Mouse (Mus musculus) G1E (cell line): ENCODE measurements around the gene Dydc2. TPM values are rescaled to one million over a fixed set of nuclear protein-coding genes. Genes with fewer than 3 reads are reported as not detected.
"Not testable (repeated sequence)": the region's sequence is repeated elsewhere in the genome, so short reads cannot be mapped to it uniquely, and the experiment has no call there.

Source experiments
- ATAC-seq: 2 replicates; pipeline ENCODE4 v1.8.0; 2016; ENCODE audit warnings: mild to moderate bottlenecking; ENCODE audit not compliant: insufficient number of reproducible peaks, poor library complexity, low FRiP score, severe bottlenecking; ENCODE audit errors: extremely low read depth
- DNase-seq: peaks from one replicate; pipeline ENCODE4 v3.0.0; 2012; ENCODE audit warnings: low spot score
- H3K27me3 ChIP-seq: 2 replicates; pipeline ENCODE4 v1.6.1; 2012; ENCODE audit warnings: mild to moderate bottlenecking, low read length, inconsistent platforms; ENCODE audit not compliant: insufficient read depth
- H3K36me3 ChIP-seq: replicated peaks from 2 replicates; pipeline ENCODE3; 2012; ENCODE audit warnings: mild to moderate bottlenecking, inconsistent platforms
- H3K4me1 ChIP-seq: 2 replicates; pipeline ENCODE4 v1.6.1; 2012; ENCODE audit warnings: low read depth, low read length, inconsistent platforms, mixed read lengths; ENCODE audit not compliant: insufficient read depth
- H3K4me3 ChIP-seq: 2 replicates; pipeline ENCODE4 v1.5.1; 2012; ENCODE audit warnings: low read depth, mild to moderate bottlenecking, inconsistent platforms, low read length, moderate library complexity, mixed read lengths
- H3K9me3 ChIP-seq: replicated peaks from 2 replicates; pipeline ENCODE4 v1.6.1; 2012; ENCODE audit warnings: inconsistent platforms
- CTCF ChIP-seq: IDR thresholded peaks from 2 replicates; pipeline ENCODE4 v1.5.1; 2012; ENCODE audit warnings: low read depth, low read length, inconsistent platforms, mixed read lengths
- GATA1 ChIP-seq: IDR thresholded peaks from 2 replicates; pipeline ENCODE4 v1.6.1; 2012; ENCODE audit warnings: borderline replicate concordance, low read length, inconsistent platforms, mixed read lengths
- GATA2 ChIP-seq: IDR thresholded peaks from 2 replicates; pipeline ENCODE4 v1.6.1; 2012; ENCODE audit warnings: low read depth, low read length, inconsistent platforms, borderline replicate concordance
- POLR2AphosphoS5 ChIP-seq: IDR thresholded peaks from 2 replicates; pipeline ENCODE4 v1.6.1; 2012; ENCODE audit warnings: low read depth, low read length, inconsistent platforms; ENCODE audit not compliant: insufficient replicate concordance
- TAL1 ChIP-seq: conservative IDR thresholded peaks from 2 replicates; pipeline ENCODE4 v1.6.1; 2012; ENCODE audit warnings: low read depth, low read length, inconsistent platforms, mixed read lengths
- polyA plus RNA-seq: library from polyadenylated mRNA; stranded (reverse); fragments of >175 nt; gene quantifications from 2 replicates; pipeline ENCODE4 v1.2.3, GENCODE M21; 2012
- total RNA-seq, 2 experiments: library from RNA; stranded (forward) in 1 of 2; stranded (reverse) in 1 of 2; fragments of 200-1000 nt in 1 of 2; fragments of >200 nt in 1 of 2; fragmentation: Nextera tagmentation in 1 of 2; gene quantifications; 2 replicates each; pipeline ENCODE4 v1.2.3; 2014 to 2017

Dydc2 gene
- total and polyA plus RNA-seq, 3 experiments = not detected

DNA sequence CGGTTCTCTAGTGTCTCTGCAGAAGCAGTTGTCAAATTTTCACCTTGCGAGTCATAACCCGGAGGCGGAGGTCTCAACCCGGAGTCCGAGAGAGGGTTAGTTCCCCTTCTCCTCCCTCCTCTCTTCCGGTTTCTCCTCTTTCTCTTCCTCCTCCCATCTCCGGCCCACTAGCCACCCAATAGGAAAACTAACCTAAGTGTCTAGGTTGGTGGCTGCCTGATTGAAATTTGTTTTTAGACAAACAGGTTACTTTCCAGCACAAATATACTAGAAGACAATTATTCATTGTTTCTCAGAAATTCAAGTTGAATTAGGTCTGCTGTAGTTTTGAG, 3.9 kb upstream of the Dydc2 start:
- Histone ChIP-seq H3K36me3 (no peaks in the 10 kb centered on the region), H3K9me3 (no peaks in the 10 kb centered on the region), H3K27me3 (peaks cover 7% of the 10 kb centered on the region), H3K4me1 (no peaks in the 10 kb centered on the region), H3K4me3 (no peak overlapping the region)
- DNase-seq (no peak), ATAC-seq (no peak)
- no peak for TF ChIP-seq CTCF
- no peak for TF ChIP-seq TAL1
- no peak for TF ChIP-seq GATA1
- TF ChIP-seq POLR2AphosphoS5 = no peak
- no peak for TF ChIP-seq GATA2

DNA sequence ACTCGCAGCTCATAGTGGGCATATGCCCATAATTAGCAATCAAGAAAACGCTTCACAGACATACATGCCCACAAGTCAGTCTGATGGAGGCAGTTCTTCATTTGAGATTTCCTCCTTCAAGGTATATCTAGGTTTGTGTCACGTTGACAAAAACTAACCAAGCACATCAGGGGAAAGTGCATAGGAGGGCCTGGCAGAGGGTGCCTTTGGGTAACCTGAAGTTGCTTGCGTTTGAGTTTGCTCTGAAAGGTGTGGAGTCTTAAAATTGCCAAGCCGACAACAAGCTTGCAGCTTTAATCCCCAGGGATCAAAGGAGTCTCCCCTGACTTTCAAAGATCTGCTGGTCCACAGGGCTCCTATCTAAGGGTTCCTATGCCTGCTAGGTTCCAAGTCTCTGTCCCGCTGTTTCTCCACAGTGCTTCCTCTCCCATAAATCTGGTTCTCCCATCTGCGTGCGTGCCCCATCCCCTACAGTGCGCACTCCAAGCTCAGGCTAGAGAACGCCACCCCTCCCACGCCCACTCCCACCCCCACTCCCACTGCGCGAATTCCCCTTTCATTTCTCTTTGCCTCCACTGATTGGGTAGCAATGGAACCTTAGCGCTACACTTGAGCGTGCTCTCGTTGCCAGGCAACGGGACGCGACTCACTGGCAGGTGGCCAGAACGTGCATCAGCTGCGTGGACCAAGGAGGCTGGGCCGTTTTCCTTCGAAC, 3.4 kb upstream of the Dydc2 start, which contains the start of gene Dydc1:
Gene Dydc1, plus strand, starts transcription at position 683 of the 715 bp plus-strand sequence.
- Histone ChIP-seq H3K9me3 (no peaks in the 10 kb centered on the region), H3K36me3 (no peaks in the 10 kb centered on the region), H3K27me3 (peaks cover 8% of the 10 kb centered on the region), H3K4me1 (no peaks in the 10 kb centered on the region), H3K4me3 (no peak within 1 kb of the TSS)
- TF ChIP-seq POLR2AphosphoS5 (no peak), CTCF (no peak), TAL1 (no peak), GATA2 (no peak), GATA1 (no peak)
- no peak for DNase-seq
- ATAC-seq = no peak

DNA sequence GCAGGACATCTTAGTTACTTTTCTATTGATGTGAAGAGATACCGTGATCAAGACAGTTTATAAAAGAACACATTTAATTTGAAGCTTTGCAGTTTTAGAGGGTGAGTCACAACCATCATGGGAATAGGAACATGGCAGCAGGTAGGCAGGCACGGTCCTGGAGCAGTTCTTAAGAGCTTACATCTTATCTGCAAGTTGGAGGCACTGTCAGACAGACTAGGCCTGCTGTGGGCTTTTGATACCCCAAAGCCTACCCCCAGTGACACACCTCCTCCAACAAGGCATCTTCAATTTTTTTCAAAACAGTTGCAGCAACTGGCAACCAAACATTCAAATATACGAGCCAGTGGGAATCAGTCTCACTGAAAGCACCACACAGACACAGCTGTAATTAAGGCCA, 1.3 kb upstream of the Dydc2 start:
- H3K9me3 ChIP-seq = no peaks in the 10 kb centered on the region
- peaks cover 5% of the 10 kb centered on the region for H3K27me3 ChIP-seq
- ATAC-seq = no peak
- no peaks in the 10 kb centered on the region for H3K36me3 ChIP-seq
- no peak for TF ChIP-seq TAL1
- no peak for TF ChIP-seq GATA2
- TF ChIP-seq GATA1 = no peak
- no peak for TF ChIP-seq POLR2AphosphoS5
- TF ChIP-seq CTCF = no peak
- H3K4me1 ChIP-seq = no peaks in the 10 kb centered on the region
- DNase-seq = no peak
- H3K4me3 ChIP-seq = no peak overlapping the region

DNA sequence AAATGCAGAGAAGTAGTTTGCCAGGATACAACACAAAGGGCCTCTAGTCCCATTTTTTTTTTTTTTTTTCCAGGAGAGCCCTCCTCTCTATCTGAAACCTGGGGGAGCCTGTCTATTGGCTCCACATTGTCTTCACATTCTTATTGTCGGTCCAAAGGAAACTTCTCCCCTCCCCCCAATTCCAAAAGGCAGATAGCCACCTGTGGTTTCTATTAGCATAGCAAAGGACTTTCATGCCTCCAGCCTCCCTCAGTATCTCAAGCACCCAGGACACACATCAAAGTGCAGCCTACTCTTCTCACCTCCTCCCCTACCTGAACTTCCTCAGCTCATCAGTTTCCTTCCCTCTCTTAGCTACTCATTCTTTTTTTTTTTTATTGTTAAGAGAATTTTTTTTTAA, 2.6 kb downstream of the Dydc2 start:
- H3K4me3 ChIP-seq = no peak overlapping the region
- TF ChIP-seq GATA1 = no peak
- no peak for TF ChIP-seq POLR2AphosphoS5
- TF ChIP-seq GATA2 = no peak
- no peak for TF ChIP-seq CTCF
- no peak for TF ChIP-seq TAL1
- ATAC-seq = no peak
- H3K36me3 ChIP-seq = no peaks in the 10 kb centered on the region
- no peaks in the 10 kb centered on the region for H3K4me1 ChIP-seq
- DNase-seq = no peak
- peaks cover 3% of the 10 kb centered on the region; the same call in 1 of the 2 replicates for H3K27me3 ChIP-seq
- H3K9me3 ChIP-seq = no peaks in the 10 kb centered on the region

- Histone ChIP-seq H3K9me3 (no peaks in the 10 kb centered on the region), H3K27me3 (peaks cover 3% of the 10 kb centered on the region; the same call in 1 of the 2 replicates), H3K4me1 (no peaks in the 10 kb centered on the region), H3K36me3 (no peaks in the 10 kb centered on the region), H3K4me3 (no peak overlapping the region)
- no peak for DNase-seq
- ATAC-seq = no peak
- TF ChIP-seq POLR2AphosphoS5 (no peak), GATA1 (no peak)
Observed at GRCm38 (mm10) chr14:41065168-41065567, 3.8 kb downstream of the Dydc2 start.

DNA sequence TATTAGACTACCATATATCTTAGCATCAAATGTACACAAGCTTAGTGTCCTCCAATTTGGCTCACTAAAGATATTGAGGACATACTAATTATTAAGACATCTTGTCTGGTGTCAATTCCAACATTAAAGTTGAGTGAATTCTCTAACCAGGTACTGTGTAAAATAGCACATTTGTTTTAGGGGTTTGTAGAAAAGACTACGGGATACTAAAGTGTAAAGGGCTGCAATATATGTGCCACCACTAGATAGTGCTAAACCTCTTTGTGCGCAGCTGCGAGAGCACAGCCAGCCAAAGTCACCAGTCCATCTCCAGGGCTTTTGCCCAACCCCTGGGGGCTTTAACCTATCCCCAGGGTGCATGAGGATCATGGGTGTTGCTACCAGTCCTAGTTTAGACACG, 15.8 kb downstream of the Dydc2 start:
- H3K9me3 ChIP-seq, H3K4me3 ChIP-seq, H3K4me1 ChIP-seq, DNase-seq, H3K27me3 ChIP-seq, ATAC-seq, H3K36me3 ChIP-seq: not testable (repeated sequence)

- no peak for DNase-seq
- TF ChIP-seq GATA1 = no peak
- no peak for TF ChIP-seq POLR2AphosphoS5
- TF ChIP-seq GATA2 = no peak
- TF ChIP-seq CTCF = no peak; the same call in 1 of the 2 replicates
- TF ChIP-seq TAL1 = no peak
- no peak overlapping the region for H3K4me3 ChIP-seq
- H3K9me3 ChIP-seq = no peaks in the 10 kb centered on the region
- H3K27me3 ChIP-seq = peaks cover 4% of the 10 kb centered on the region; the same call in 1 of the 2 replicates
- no peaks in the 10 kb centered on the region for H3K36me3 ChIP-seq
- H3K4me1 ChIP-seq = peaks cover 4% of the 10 kb centered on the region; the same call in 1 of the 2 replicates
- no peak for ATAC-seq
Observed at GRCm38 (mm10) chr14:41052481-41052880, 16.5 kb downstream of the Dydc2 start.
